Mouse (Mus musculus) myocyte (in vitro differentiated cells): ENCODE data around the gene Vsig10. TPM values are rescaled to one million over a fixed set of nuclear protein-coding genes. Genes with fewer than 3 reads are reported as not detected.
A peak's percentile ranks its signal among the peaks of the same experiment; 100 is the strongest.

Source experiments
- H3K27me3 ChIP-seq: one replicate; pipeline ENCODE4 v1.6.1; 2011; ENCODE audit not compliant: control insufficient read depth, insufficient read depth, insufficient read length
- H3K36me3 ChIP-seq: one replicate; pipeline ENCODE4 v1.6.1; 2011; ENCODE audit not compliant: control insufficient read depth, insufficient read depth
- H3K4me2 ChIP-seq: one replicate; pipeline ENCODE4 v1.6.1; 2011; ENCODE audit warnings: low read depth, control low read depth
- H3K4me3 ChIP-seq: one replicate; pipeline ENCODE4 v1.5.1; 2011; ENCODE audit warnings: mild to moderate bottlenecking, control low read depth, moderate library complexity
- H3K79me2 ChIP-seq: one replicate; pipeline ENCODE4 v1.6.1; 2011; ENCODE audit not compliant: control insufficient read depth, insufficient read depth
- H3ac ChIP-seq: one replicate; pipeline ENCODE4 v1.6.1; 2011; ENCODE audit not compliant: control insufficient read depth, insufficient read length
- CEBPB ChIP-seq: IDR thresholded peaks from 2 replicates; pipeline ENCODE4 v1.6.1; 2011; ENCODE audit warnings: mild to moderate bottlenecking, moderate library complexity; ENCODE audit not compliant: poor library complexity, insufficient read depth, severe bottlenecking
- E2F4 ChIP-seq: IDR thresholded peaks from one replicate; pipeline ENCODE4 v1.6.1; 2011; ENCODE audit warnings: mild to moderate bottlenecking, control low read depth, moderate library complexity; ENCODE audit not compliant: insufficient read depth
- MAX ChIP-seq: IDR thresholded peaks from one replicate; pipeline ENCODE4 v1.6.1; 2011; ENCODE audit warnings: low read depth, mild to moderate bottlenecking, control low read depth
- MYOD1 ChIP-seq, 3 experiments: IDR thresholded peaks; one replicate each; pipeline ENCODE4 v1.6.1; 2011; ENCODE audit warnings: control low read depth in 2 of 3, low read depth in 2 of 3, mild to moderate bottlenecking in 2 of 3, moderate library complexity in 1 of 3; ENCODE audit not compliant: insufficient read length in 2 of 3, control insufficient read depth in 1 of 3
- MYOG ChIP-seq, 3 experiments: IDR thresholded peaks; one replicate each; pipeline ENCODE4 v1.6.1; 2011; ENCODE audit warnings: control low read depth in 2 of 3, low read depth in 2 of 3, mild to moderate bottlenecking in 2 of 3; ENCODE audit not compliant: insufficient read length in 2 of 3, control insufficient read depth in 1 of 3, insufficient read depth in 1 of 3
- POLR2A ChIP-seq: IDR thresholded peaks from one replicate; pipeline ENCODE4 v1.6.1; 2011; ENCODE audit warnings: low read depth, mild to moderate bottlenecking, control low read depth, moderate library complexity; ENCODE audit not compliant: insufficient read length
- POLR2AphosphoS2 ChIP-seq: IDR thresholded peaks from one replicate; pipeline ENCODE4 v1.6.1; 2011; ENCODE audit warnings: low read depth, control low read depth; ENCODE audit not compliant: insufficient read length
- REST ChIP-seq: IDR thresholded peaks from one replicate; pipeline ENCODE4 v1.6.1; 2011; ENCODE audit warnings: mild to moderate bottlenecking, control low read depth, moderate library complexity; ENCODE audit not compliant: insufficient read depth, insufficient read length
- SRF ChIP-seq: IDR thresholded peaks from one replicate; pipeline ENCODE4 v1.6.1; 2011; ENCODE audit warnings: low read depth; ENCODE audit not compliant: control insufficient read depth, insufficient read length
- TCF12 ChIP-seq: IDR thresholded peaks from one replicate; pipeline ENCODE4 v1.6.1; 2011; ENCODE audit warnings: mild to moderate bottlenecking, control low read depth; ENCODE audit not compliant: poor library complexity, insufficient read depth, severe bottlenecking
- TCF3 ChIP-seq: IDR thresholded peaks from one replicate; pipeline ENCODE4 v1.6.1; 2011; ENCODE audit warnings: low read depth, control low read depth; ENCODE audit not compliant: insufficient read length
- USF1 ChIP-seq: IDR thresholded peaks from one replicate; pipeline ENCODE4 v1.6.1; 2011; ENCODE audit warnings: low read depth, mild to moderate bottlenecking, control low read depth, moderate library complexity
- polyA plus RNA-seq: library from polyadenylated mRNA; unstranded; fragments of >200 nt; fragmentation: generic; extraction: Trizol; gene quantifications from one replicate; pipeline ENCODE4 v1.2.1, GENCODE M21; 2012; ENCODE audit warnings: missing spikeins

The Vsig10 gene
- polyA plus RNA-seq, 1 experiment = 2.2 TPM

DNA sequence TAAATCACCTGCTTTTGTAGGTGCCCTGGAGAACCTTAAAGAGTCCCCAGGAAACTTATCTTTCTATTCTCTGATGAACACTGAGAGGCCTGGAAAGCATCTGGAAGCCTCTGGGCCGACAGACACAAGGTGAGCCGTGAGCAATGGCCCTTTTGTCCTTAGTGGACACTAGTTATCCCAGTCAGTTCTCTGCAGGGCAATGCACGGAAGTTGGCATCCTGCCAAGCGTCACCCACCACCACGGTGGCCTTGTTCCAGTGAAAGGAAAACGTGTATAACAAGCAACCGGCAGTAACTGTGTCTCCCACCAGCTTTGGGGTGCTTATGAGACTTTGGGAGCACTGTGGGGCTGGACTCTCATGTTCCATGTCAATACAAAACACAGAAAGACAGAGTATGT is 34.2 kb upstream of the Vsig10 start:
- Histone ChIP-seq H3K4me3 (no peak overlapping the region), H3K36me3 (peaks cover 14% of the 10 kb centered on the region), H3K79me2 (peaks cover 24% of the 10 kb centered on the region), H3ac (no peak overlapping the region), H3K27me3 (no peaks in the 10 kb centered on the region), H3K4me2 (no peak overlapping the region)
- TF ChIP-seq SRF (no peak), MAX (no peak), POLR2A (no peak), MYOD1 (IDR thresholded peaks at IDR 0.05; ENCODE audit: control insufficient read depth in 1 of 3, insufficient read length in 2 of 3, low read depth in 2 of 3) (no peak), TCF12 (no peak), POLR2AphosphoS2 (no peak), MYOG (IDR thresholded peaks at IDR 0.05; ENCODE audit: control insufficient read depth in 1 of 3, insufficient read depth in 1 of 3, insufficient read length in 2 of 3, low read depth in 2 of 3) (no peak), CEBPB (no peak), E2F4 (no peak), REST (no peak), TCF3 (no peak), USF1 (no peak)

GRCm38 (mm10) chr5:117285266-117285665 is 33.6 kb upstream of the Vsig10 start:
- no peak overlapping the region for H3ac ChIP-seq
- peaks cover 14% of the 10 kb centered on the region for H3K36me3 ChIP-seq
- no peak overlapping the region for H3K4me3 ChIP-seq
- peaks cover 24% of the 10 kb centered on the region for H3K79me2 ChIP-seq
- TF ChIP-seq USF1 = no peak
- no peak for TF ChIP-seq CEBPB
- TF ChIP-seq MAX = no peak
- TF ChIP-seq POLR2A = no peak
- no peak for TF ChIP-seq MYOD1 (IDR thresholded peaks at IDR 0.05; ENCODE audit: control insufficient read depth in 1 of 3, insufficient read length in 2 of 3, low read depth in 2 of 3)
- TF ChIP-seq TCF3 = no peak
- no peaks in the 10 kb centered on the region for H3K27me3 ChIP-seq
- no peak overlapping the region for H3K4me2 ChIP-seq

GRCm38 (mm10) chr5:117286286-117286685 is 32.6 kb upstream of the Vsig10 start:
- Histone ChIP-seq H3ac (peak overlapping the region; percentile 37), H3K27me3 (no peaks in the 10 kb centered on the region), H3K79me2 (peaks cover 24% of the 10 kb centered on the region), H3K4me2 (peak overlapping the region; percentile 65), H3K36me3 (peaks cover 12% of the 10 kb centered on the region), H3K4me3 (peak overlapping the region; percentile 88)
- TF ChIP-seq POLR2A (no peak), REST (no peak), MYOG (IDR thresholded peaks at IDR 0.05; ENCODE audit: control insufficient read depth in 1 of 3, insufficient read depth in 1 of 3, insufficient read length in 2 of 3, low read depth in 2 of 3) (no peak), MAX (no peak), E2F4 (no peak), USF1 (no peak), SRF (no peak), POLR2AphosphoS2 (no peak), MYOD1 (IDR thresholded peaks at IDR 0.05; ENCODE audit: control insufficient read depth in 1 of 3, insufficient read length in 2 of 3, low read depth in 2 of 3) (no peak), TCF12 (no peak), CEBPB (no peak), TCF3 (no peak)

DNA sequence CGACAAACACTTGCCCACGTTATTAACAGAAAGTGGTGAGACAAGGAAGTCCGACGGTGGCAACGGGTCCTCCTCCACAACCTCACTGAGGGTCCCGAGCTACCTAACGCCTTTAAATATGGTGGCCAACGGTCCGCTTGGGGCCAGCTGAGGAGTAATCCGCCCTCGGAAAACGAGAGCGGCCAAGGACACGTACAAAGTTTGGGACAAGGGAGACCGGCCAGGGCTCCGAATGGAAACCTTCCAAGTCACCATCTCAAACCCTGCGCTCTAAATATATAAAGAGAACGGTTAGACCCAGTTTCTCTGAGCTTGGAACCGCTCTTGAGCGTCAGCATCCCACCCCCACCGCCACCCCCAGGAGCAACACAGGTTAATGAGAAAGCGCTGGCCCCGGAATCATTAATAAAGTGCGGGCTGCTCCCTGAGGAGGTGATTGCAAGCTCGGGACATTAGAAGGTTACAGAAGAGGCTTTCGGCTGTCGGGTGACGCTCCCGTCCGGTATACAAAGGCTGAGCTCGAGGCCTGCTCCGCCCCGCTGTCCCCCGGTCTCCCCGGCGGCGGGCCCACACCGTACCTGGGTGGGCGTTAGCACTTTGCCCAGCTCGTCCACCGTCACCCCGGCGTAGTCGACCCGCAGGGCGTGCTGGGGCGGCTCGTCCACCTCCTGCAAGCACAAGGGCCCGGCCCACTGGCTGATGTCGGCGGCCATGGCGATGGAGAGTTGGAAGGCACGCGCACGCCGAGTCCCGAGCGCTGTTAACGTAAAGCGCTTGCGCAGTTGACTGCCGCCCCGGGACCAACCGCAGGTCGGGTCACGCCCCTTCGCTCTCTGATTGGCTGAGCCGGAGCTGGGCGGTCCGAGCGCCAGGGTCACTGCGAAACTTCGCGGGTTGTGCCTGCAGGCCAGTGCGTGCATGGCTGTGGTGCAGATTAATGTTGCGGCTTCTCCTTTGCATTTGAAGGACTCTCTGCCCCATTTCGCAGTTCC is 31.8 kb upstream of the Vsig10 start, which contains the start of gene Pebp1:
Gene Pebp1 (minus strand): TSS at position 795 of the 992 bp plus-strand sequence.
- Histone ChIP-seq H3K4me3 (peak within 1 kb of the TSS; percentile 88), H3ac (peak within 1 kb of the TSS; percentile 37), H3K79me2 (peaks cover 24% of the 10 kb centered on the region), H3K4me2 (peak within 1 kb of the TSS; percentile 95), H3K27me3 (no peaks in the 10 kb centered on the region), H3K36me3 (peaks cover 6% of the 10 kb centered on the region)
- TF ChIP-seq REST (no peak), TCF12 (no peak), SRF (peak; percentile 7), MYOD1 (IDR thresholded peaks at IDR 0.05; ENCODE audit: control insufficient read depth in 1 of 3, insufficient read length in 2 of 3, low read depth in 2 of 3) (no peak), MAX (no peak), POLR2A (peak; percentile 66), POLR2AphosphoS2 (peak; percentile 11), E2F4 (peak; percentile 14), USF1 (no peak)

DNA sequence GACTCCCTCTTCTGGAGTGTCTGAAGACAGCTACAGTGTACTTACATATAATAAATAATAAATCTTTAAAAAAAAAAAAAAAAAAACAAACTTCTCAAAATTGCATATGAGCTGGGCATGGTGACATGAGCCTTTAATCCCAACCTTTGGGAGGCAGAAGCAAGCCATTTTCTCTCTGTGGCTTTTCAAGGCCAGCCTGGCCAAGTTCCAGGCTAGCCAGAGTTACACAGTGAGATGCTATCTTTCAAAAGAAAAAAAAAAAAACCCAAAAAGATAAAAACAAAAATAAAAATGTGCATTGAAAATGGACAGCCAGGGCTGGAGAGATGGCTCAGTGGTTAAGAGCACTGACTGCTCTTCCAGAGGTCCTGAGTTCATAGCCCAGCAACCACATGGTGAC is 29.2 kb upstream of the Vsig10 start:
- Histone ChIP-seq H3K4me3 (no peak overlapping the region), H3K79me2 (peaks cover 24% of the 10 kb centered on the region), H3K27me3 (no peaks in the 10 kb centered on the region), H3ac (no peak overlapping the region), H3K4me2 (no peak overlapping the region), H3K36me3 (no peaks in the 10 kb centered on the region)
- no peak for TF ChIP-seq E2F4
- TF ChIP-seq MYOG (IDR thresholded peaks at IDR 0.05; ENCODE audit: control insufficient read depth in 1 of 3, insufficient read depth in 1 of 3, insufficient read length in 2 of 3, low read depth in 2 of 3) = no peak
- TF ChIP-seq CEBPB = no peak
- no peak for TF ChIP-seq TCF12
- TF ChIP-seq MYOD1 (IDR thresholded peaks at IDR 0.05; ENCODE audit: control insufficient read depth in 1 of 3, insufficient read length in 2 of 3, low read depth in 2 of 3) = no peak
- TF ChIP-seq USF1 = no peak
- no peak for TF ChIP-seq REST
- TF ChIP-seq POLR2A = no peak
- TF ChIP-seq MAX = no peak
- no peak for TF ChIP-seq TCF3
- no peak for TF ChIP-seq SRF
- no peak for TF ChIP-seq POLR2AphosphoS2
